Mouse (Mus musculus): ENCODE measurements around the gene Tfb2m.

Gene Tfb2m

DNA sequence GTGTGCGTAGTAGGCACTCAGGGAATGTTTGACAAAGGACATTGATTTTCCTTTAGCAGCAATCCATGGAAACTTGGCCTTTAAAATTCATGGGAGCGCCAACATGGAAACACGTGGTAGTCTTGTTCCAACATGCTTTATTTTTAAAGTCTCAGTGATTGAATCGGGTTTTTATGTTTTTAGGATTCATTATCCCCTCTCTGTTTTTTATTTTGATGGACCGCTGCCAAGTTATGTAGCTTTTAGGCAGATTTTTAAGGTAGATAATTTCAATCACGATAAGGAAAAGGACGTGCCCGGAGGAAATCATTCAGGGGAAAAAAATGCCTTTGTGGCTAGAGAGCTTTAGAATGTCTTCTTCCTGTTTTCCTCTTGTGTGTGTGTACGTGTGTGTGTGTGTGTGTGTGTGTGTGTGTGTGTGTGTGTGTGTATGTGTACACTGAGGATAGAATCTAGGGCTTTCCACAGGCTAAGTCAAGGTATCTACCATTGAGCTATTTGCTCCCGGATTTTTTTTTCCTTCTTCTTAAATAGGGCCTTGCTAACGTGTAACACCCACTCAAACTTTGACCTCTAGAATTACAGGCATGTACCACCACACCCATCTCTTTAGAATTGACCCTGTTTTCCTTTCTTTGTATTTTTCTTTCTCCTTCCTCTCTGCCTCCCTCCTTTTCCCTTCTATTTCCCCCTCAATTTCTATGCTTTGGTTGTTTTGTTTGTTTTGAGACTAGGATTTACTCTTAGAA is 13.6 kb upstream of the Tfb2m start:
- no peak for DNase-seq (ENCODE audit: low read depth, low spot score)

DNA sequence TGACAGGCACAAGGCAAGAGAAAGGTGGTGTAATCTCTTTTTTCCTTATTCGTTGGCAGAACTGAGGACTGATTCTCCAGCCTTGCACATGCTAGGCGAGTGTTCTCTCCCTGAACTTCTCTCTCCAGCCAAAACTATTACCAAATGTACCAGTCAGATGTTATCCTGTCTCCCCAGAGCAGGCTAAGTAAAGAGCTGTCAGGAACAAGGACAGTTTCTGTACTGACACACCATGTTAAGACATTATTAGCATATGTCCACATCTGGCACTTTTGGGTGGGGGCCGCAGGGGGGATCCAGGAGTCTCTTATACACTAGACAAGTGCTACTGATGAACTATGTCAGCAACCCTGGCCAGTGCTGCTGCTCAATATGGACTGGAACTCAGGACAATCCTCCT is 10.9 kb upstream of the Tfb2m start:
- no peak for DNase-seq (ENCODE audit: low read depth, low spot score)

DNA sequence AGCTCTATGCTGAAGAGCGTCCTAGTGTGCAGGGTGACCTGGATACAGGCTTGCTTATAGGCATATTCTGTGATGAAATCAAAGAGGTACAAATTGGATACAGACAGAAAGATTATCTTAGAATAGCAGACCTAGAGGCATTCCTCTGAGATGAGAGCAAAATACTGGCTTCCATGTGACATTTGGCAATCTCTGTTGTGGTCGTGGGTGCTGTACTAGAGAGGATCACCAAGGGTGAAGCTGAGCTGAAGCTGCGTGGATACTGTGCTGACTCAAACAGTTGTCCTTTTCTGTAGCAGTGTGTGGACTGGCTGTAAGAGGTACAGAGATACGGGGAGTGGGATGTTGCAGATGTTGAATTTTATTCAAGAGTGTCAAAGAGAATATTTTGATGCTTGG is 7.9 kb upstream of the Tfb2m start:
- no peak for DNase-seq (ENCODE audit: low read depth, low spot score)

DNA sequence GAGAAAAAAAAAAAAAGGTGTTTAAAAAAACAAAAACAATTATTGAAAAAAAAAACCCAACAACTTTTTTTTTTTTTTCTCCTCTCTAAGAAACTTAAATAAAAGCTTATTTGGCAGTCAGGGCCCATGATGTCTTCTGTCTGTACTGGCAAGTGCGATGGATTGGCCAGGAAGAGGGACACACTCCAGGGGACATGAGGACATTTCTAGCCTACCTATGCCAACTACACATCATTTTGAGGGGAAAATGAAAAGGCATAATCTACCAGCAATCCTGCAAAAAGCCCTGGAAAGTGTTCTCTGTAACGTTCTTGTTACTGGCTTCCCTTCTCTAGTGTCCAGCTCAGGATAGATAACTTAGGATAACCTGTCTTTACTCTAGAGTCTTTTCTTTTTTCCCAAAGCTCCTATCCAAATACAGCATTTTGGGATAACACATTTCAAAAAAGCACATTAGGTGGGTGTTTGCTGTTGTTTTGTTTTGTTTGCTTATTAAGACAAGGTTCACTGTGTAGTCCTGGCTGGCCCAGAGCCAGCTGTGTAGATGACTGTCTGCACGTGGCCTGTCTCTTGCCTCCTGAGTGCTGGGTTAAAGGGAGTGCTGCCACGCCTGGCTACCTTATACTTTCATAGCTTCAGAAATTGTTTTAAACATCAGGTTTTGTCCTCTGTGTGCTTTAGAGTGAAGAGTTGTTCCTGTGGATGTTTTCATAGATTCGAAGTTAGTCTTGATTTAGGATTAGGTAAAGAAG is 7.3 kb upstream of the Tfb2m start:
- DNase-seq (ENCODE audit: low read depth, low spot score), result no peak

DNA sequence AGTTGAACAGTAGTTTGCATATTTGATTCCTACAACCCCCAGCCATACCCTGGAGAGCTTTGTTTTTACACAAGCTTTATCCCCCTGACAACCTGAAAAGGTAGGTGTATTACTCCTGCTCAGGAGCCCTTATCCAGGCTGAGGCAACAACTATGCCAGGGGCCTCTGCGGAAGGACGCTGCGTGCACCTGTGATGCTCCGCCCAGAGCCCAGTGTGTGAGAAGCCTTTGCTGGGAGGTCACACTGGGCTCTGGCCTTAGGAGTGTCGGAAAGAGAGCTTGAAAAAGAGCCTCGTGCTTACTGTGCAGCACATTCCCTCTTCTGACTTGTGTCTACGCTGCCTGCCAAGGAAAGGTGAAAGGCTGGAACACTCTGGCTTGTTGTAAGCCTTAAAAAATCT is 6.7 kb upstream of the Tfb2m start:
- DNase-seq (ENCODE audit: low read depth, low spot score), result no peak

DNA sequence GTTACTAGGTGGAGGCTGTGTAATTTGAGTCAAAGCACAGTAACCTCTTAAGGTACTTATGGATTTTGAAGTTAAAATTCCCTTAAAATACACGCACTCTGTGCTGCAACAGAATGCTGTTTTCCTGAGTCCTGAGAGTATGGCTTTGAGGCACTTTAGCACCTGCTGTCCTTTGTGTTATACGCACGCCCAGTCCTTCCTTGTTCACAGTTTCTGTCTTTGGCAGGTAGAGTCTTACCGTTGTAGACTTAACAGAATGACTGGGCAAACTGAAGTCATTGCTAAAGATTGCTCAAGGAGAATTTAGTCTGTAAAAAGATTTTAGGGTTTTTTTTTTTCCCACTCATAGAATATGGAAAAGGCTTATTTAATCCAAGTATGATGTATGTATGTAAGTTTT is 5.9 kb upstream of the Tfb2m start:
- no peak for DNase-seq (ENCODE audit: low read depth, low spot score)

DNA sequence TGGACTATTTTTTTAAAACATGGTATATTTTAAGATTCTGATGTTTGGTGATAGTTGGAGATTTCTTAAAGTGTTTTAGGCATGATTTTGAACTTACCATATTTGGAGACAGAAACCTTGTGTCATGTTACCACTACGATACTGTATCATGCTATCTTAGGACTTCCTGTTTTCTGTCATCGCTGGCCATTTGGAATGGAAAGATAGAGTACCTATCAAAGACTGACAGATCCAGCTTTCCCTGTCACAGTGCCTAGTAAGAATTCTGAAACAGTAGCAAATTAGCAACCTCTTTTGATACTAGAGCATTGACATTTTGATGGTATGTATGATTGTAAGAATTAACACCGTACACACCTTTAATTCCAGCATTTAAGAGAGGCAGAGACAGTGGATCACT is 5.3 kb upstream of the Tfb2m start:
- no peak for DNase-seq (ENCODE audit: low read depth, low spot score)

DNA sequence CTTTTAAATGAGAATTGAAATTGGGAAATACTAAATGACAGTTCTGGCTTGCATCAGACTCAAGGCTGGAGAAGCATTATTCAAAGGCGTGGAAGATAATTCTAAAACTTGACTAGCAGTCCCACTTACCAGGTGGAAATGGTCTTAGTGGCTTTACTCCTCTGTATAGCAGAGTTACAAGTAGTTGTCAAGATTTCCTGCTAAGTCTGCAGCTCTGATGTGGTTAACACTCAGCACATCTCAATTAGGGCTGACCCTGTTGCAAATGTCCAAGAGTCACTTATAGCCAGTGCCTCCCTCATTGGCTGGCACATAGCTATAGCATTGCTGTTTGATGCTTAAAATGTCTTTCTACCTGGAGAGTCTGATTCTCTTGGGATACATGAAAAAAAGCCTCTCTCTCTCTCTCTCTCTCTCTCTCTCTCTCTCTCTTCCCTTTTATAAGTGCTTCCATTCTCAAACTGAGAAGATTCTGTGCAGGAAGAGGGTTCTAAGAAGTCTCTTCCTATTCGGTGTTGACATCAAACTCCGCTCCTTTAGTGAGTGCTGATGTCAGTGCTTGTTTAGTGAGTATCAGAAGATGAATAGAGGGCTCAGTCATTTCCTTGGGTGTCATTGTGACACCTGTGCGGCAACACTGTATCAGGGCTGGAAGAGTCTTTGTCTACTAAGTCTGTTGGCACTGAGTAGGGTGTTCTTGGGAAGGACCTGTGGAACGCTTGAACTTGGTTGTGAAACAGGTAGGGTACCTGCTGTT is 3.1 kb upstream of the Tfb2m start:
- no peak for DNase-seq (ENCODE audit: low read depth, low spot score)

DNA sequence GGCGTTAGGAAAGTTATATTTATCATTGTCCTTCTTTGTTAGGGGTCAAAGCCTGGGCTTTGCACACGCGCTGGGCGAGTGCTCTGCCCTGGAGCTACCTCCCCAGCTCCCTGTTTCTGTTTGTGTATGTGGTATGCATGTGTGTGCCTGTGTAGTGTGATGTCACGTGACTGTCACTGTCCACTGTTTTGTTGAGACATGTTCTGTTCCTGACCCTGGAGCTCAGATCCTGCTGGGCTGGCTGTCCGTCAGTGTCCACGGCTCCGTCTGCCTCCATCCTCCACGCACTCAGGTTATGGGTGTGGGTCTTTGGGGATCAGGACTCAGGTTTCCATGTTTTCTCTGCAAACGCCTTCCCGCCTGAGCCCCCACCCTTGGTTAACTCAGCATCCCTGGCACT is 2.2 kb upstream of the Tfb2m start:
- no peak for DNase-seq (ENCODE audit: low read depth, low spot score)

DNA sequence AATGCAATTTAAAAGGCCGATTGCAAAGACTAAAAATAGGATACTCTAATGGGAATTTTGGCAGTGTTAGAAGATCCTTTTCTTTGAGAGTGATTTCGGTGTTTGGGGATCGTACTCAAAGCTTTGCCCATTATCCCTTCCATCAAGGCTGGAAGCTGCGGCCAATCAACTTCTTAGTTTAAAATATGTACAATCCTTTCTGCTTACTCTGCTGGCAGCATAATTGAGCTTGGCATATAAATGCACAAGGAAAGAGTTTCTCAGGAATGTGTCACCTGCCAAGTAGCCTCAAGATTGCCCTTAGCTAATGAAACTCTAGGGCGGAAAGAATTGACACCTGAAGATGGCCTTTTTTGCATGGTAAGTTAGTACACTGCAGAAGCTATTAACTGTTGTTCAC is 1.1 kb upstream of the Tfb2m start:
- no peak for DNase-seq (ENCODE audit: low read depth, low spot score)

DNA sequence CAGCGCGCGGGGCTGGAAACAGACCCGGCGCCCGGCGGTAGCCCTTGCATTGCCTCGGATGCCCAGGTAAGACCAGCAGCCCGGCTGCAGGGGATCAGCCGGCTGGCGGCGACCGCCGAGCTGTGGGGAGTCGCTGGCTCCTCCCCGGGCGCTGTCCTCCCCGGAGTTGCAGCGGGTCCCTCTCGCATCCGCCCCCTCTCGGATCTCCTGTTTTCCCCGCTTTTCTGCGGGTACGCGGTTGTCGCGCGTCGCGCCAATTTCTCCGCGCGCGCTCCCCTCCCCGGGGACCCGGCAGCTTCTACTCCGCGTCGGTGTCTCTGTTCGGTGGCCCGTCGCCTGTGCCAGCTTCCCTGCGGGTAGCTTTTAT is 467 bp upstream of the Tfb2m start:
- DNase-seq (ENCODE audit: low read depth, low spot score), result peak; percentile 12

DNA sequence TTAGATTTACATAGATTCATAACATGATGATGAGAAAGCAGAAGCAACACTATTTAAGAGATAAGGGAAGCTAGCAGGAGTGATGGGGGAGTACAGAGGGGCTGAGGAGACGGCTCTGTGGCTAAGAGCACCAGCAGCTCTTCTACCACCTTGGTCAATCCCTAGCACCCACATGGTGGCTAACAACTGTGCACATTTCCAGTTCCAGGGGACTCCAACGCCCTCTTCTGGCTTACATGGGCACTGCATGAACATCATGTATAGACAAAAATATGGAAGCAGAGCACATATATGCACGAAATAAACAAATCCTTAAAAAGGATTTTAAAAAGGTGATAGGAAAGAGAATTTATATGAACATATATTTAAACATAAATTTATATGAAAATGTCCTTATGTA is 4.6 kb downstream of the Tfb2m start:
- no peak for DNase-seq (ENCODE audit: low read depth, low spot score)

DNA sequence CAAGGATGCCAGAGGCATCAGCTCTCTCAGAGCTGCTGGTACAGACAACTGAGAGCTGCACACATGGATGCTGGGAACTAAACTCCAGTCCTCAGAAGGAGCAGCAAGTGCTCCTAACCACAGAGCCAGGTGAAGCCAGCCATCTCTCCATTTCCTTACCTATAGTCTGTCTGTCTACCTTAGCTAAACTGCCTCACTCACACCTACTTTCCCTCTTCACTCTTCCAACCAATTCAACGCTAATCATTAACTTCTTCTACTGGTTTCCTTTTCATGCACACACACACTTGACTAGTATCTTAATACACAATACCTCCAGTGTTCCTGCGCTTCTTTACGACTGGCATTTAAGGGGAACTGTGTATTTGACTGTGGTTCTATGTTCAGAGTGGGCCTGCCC is 6.2 kb downstream of the Tfb2m start:
- no peak for DNase-seq (ENCODE audit: low read depth, low spot score)

DNA sequence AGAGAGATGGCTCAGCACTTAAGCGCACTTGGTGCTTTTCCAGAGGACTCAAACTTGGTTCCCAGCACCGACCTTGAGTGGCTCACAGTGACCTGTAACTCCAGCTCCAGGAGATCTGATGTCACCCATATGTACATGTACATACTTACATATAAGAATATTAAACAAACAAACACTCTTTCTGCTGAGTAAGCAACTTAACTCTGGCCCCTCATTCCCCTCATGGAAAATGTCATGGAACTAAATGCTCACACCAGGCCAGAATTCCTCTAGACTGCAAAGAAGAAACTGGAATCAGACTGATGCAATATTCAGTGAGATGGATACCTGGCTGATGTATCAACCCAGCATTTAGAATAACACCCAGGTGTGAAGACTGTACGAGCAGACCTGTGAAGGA is 7.0 kb downstream of the Tfb2m start:
- no peak for DNase-seq (ENCODE audit: low read depth, low spot score)

DNA sequence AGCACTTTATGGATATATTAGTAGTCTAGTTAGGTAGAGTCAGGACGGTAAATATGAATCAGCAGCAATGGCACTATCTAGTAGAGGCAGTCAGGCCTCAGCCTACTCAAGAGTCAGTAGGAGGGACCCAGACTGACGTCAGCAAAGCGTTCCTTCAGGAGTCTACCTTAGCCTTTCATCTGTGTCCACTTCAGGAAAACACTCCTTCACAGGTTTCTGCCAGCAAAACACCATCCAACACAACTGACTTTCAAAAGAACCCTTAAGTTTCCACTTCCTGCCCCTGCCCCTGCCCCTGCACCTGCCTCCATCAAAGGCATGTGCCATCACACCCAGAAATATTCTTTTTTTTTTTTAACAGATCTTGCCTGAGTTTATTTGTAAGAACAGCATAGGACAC is 26.2 kb downstream of the Tfb2m start:
- DNase-seq (ENCODE audit: low read depth, low spot score), result no peak

DNA sequence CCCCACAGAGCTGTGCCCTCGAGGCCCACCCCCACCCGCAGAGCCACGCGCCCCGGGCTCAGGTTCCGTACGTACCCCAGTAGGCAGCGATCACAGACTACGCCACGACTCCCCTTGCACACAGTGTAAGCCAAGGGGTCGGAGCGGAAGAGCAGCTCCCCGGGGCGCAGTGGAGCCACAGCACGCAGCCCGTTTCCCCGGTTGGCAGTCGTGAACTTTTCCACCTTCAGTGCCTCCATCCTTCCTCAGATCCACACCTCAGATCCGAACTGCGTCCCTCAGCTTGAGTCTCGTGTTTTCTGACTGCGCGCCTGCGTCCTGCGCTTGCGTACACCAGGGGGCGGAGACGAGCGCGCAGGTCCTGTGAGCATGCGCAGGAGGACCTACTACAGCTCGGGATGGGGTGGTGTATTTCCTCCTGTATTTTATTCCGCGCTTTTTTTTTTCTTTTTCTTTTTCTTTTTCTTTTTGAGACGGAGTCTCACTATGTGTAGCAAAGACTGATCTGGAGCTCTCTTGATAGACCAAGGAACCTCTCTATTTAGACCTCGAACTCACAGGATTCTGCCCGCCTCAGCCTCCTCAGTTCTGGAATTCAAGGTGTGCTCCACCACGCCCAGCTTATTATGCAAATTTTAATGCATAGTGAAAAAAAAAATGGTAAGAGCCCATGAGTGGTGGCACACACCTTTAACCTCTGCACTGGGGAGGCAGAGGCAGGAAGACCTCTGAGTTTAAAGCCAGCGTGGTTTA is 28.2 kb downstream of the Tfb2m start, which contains the start of gene Smyd3:
Gene Smyd3 (minus strand): TSS at position 329 of the 753 bp plus-strand sequence.
- DNase-seq (ENCODE audit: low read depth, low spot score), result peak; percentile 67

DNA sequence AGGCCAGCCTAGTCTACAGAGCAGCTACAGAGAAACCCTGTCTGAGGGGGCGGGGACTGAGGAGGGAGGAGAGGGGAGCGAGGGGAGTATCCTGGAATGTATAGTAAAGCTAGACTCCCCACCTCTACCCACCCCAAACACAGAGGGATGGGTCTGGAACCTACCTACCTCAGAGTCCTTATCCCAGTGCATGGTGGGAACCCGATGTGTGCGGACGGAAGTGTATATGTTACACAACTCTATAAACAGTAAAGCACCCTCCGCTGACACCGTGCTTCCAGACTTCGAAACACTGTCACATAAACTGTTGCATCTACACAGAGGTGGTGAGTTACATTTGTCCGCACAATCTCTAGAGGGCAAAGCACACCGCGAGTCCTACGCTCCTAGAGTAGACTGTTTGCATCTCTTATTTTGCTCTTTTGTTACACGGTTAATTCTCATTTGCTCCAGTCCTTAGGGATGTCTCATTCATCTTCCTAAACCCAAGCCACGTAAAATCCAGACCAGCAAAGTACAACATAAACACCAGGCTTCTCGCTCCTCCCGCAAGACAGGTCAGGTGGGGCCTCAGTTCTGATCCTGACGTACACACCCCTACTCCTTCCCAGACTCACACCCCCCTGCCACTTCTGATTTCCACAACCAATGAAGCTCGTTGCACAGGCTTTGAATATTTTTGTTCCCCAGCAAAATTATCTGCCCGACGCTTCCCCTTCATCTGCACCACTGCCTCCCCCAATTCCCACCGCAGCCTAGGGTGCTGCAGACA is 28.9 kb downstream of the Tfb2m start:
- DNase-seq (ENCODE audit: low read depth, low spot score), result no peak

DNA sequence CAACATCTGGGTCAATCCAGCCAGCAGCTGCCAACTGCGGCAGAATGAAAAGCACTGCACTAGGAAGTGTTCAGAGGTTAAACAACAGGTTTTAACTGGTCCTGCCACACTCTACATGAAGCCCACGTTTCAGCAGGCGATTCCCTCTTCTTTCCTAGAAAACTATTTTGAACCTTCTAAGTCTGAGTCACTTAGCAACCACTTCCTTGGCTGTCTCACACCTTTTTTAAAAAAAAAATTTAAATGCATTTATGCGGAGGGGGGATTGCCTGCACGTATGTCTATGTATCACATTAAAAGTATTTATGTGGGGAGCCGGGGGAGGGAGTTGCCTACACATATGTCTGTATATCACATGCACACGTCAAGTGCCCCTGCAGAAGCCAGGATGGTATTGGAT is 34.2 kb downstream of the Tfb2m start:
- no peak for DNase-seq (ENCODE audit: low read depth, low spot score)

DNA sequence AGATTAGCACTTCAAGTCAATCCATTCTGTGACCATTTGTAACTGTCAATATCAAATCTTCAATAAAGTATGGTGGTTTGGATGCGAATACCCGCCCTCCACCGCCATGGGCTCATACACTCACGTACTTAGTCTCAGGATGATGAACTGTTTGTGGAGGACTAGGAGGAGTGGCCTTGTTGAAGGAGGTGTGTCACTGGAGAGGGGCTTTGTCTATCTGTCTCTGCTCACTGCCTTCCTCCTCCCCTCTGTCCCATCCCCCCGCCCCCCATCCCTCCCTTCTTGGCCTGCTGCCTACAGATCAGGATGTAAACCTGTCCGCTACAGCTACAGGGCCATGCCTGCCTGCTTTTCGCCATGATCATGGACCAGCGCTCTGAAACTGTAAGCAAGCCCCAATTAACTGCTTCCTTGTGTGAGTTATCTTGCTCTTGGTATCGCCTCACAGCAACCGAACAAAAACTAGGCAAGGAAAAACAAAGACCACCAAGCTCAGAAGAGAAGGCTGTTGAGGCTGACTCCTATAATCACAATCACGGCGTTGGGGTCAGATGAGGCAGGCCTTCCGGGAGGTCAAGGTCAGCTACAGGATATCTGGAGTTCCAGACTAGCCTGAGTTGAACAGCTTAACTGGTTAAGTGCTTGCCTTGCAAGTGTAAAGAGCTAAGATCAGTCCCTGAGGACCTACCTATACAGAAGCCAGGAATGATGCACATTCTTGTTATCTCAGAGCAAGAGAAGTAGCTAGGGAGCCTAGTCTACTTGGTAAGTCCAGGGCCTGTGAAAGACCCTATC is 35.3 kb downstream of the Tfb2m start:
- DNase-seq (ENCODE audit: low read depth, low spot score), result no peak
